Mouse (Mus musculus) regulatory T cell (primary cell): ENCODE results near the gene Daam1.

ENCODE experiments used
- in situ Hi-C: fragments of 300-600 bp; cut with MboI, MseI; formaldehyde crosslinking; loops from one replicate; pipeline ENCODE4 v1.15.1; 2025; ENCODE audit warnings: high pct_unique_total_duplicates

The Daam1 gene

DNA sequence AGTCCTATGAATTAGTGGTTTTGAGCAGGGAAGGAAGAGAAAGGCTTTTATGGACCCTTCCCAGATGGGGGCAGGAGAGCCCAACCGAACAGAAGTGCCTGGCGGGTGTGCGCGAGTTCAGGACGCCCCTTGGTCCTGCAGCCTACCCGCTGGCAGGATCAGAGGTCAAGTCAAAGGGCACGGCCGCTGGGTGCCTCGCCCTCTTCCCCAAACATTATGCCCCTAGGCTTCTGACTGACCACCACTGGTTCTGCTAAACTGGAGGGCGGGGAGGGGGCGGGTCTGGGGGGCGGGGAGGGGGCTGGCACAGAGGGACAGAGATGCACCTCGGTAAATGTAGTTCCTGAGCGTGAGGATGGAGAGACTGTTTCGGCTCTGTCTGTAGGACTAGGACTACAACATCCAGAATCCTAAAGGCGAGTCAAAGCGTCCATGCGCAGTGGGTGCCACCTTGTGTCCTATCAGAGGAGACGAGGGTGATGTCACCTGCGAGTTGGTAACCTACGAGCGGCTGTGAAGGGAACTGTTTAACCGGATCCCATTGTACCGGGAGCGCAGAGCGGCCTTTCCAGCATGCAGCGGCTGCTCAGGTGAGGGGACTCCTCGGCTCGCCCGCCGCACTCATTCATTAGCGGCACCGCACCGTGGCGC, at the start of gene Daam1:
Daam1 (plus strand) TSS at position 472 of the 651 bp plus-strand sequence.
- in situ Hi-C loops: no loop called here

DNA sequence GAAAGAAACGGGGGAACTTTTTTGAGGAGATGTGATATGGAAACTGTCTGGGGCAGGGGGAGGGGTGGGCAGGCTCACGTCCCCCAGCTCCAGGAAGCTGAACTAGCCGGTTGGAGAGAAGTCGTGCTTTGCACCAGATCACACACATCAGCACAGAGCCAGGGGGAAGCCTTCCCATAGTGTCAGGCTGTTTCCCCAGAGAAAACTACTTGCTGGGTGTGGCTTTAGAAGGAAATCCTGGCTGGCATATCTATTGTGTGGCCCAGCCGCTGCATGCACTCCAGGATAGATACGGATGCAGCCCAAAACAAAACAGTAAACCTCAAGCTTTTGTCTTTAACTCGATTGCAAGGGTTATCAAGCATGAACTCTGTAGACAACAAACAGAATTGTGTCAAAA, 49.7 kb upstream of the Daam1 start:
- in situ Hi-C loops: loop anchor here (25.0 kb wide), 1 partner anchor 456 kb away; no protein-coding TSS in a partner anchor

DNA sequence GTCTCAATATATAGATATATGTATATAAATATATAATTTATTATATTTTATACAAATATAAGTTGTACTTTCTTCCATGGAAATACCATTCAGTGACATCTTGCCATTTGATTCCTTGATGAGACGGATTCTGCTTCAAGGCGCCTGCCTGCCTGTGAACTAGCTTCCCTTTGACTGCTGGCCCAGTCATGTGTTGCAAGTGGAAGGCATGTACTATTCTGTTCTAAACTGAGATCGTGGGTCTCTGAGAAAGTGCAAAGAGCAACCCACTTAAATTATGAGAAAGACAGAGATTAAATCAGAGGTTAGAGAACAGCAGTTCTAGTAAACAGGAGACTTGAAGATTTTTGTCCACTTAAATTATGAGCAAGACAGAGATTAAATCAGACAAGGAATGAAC, 46.9 kb upstream of the Daam1 start:
- in situ Hi-C loops: loop anchor here (25.0 kb wide), 1 partner anchor 453 kb away; no protein-coding TSS in a partner anchor

DNA sequence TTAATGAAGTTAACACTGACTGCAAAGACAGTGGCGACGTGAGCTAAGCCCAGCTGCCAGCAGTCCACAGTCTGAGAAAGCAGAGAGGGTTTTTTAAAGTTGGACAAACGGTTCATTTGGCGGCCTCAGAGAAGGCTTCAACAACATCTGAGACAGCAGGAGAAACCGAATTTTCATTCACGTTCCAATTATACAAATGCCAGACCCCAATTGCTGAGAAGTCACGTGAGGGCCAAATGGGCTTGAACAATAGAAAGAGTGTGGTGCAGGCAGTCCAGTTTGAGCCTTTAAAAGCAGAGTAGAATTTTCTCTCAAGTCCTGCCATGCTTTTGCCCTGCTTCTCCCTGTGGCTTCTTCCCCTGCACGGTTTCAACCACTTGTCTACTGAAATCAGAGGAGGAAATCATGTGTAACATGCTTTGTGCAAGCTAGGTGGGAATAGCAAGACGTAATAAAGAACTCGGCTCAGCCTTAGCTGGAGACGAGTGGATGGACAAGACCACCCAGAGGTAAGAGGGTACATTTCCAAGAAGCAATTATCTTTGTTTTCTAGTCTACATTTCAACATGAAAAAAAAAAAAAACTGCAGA, 46.1 kb upstream of the Daam1 start:
- in situ Hi-C loops: loop anchor here (25.0 kb wide), 1 partner anchor 453 kb away; no protein-coding TSS in a partner anchor

DNA sequence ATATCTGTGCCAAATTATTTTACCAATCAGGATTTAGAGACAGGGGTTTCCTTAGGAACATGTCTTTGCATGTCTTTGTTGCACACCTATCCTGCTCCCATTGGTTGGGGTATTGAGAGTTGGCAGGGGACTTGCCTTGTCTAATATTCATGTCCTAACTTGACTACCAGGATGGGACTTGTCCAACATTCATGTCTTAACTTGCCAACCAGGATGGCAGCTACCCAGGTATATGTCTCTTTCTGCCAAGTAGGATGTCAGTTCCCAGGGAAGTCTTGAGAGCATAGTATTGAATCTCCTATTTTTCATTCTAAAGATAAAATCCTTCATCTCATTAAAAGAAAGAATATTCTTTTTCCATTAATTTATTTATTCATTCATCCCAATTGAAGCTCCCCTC, 44.4 kb upstream of the Daam1 start:
- in situ Hi-C loops: loop anchor here (25.0 kb wide), 1 partner anchor 451 kb away; no protein-coding TSS in a partner anchor

DNA sequence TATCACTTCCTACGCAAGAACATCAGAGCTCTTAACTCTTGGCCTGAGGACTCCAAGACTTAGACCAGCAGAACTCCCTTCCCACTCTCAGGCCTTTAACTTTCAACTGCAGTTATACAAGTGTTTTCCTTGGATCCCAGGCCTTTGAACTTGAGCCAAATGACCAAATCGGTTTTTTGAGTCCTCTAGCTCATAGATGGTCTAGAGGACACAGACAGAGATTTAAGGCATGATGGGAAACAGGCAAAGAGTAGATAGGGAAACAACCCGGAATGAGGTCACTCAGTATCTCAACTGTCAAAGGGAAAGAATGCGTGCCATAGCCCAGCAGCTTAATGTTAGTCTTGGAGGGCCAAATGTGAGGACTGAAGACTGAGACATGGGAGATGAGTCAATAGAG, 42.1 kb upstream of the Daam1 start:
- in situ Hi-C loops: loop anchor here (25.0 kb wide), 1 partner anchor 449 kb away; no protein-coding TSS in a partner anchor

DNA sequence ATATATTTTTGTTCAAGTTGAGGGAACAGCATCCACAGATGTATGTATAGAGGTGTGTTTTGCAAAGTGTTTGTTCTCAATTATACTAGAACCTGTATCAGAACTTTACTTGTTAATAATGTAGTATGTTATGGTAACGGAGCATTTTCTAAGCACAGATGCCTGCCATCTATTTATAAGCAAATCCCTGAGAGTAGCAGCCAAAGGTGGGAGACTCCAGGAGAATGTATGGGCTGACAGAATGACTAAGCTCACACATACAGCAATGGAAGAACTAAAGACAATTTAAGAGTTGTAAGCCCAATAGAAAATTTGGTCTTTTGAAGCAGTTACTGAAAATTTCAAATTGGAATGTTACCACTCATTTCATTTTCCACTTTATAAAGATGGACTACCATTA, 40.3 kb upstream of the Daam1 start:
- in situ Hi-C loops: loop anchor here (25.0 kb wide), 1 partner anchor 447 kb away; no protein-coding TSS in a partner anchor

DNA sequence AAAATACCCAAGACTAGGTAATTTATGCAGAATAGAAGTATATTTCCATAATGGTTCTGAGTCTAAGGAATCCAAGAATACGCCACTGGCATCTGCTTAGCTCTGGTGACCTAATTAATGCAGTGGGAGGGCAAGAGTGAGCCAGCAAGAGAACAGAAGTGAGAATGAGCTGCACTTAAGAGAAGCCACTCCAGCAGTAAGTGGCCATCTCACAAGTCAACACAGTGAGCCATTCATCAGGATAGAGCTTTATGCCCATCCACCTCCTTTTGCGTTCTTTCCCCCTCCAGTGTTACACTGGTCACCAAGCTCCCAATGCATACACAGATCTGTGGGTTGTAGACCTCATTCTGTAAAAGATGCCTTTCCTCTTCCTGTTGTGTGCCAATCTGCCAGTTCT, 37.8 kb upstream of the Daam1 start:
- in situ Hi-C loops: loop anchor here (25.0 kb wide), 1 partner anchor 444 kb away; no protein-coding TSS in a partner anchor

DNA sequence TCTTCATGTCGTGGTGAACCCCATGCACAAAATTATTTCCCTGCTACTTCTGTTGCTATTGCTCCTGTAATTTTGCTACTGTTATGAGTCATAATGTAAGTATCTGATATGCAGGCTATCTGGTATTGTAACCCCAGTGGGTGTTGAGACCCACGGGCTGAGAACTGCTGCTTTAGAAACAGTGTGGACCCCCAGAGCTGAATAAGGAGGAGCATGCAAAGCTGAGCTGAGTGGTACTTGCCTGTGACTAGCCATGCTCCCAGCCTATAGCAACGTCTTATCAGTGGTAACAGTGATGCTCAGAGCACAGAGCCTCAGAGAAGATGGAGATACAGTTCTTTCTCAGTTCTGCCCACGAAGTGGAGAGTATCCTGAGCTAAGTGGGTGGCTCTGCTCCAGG, 35.3 kb upstream of the Daam1 start:
- in situ Hi-C loops: loop anchor here (25.0 kb wide), 1 partner anchor 442 kb away; no protein-coding TSS in a partner anchor

DNA sequence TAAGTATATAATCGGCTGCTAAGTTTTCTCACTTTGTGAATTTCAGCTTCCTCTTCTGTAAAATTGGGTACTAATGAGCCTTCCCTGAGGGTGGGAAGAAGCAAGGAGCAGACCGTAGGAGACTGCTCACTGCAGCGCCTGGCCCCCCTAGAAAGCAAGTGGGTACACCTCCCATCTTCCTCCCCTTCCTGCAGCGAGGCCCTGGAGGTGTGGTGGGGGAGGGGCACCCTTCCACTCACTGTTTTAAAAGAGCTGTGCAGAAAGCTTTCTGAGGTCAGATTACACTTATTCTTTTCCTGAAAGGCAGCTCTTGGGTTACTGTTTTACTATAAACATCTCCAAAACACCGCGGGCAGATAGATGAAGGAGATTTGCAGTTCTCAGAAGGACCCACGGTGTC, 34.4 kb upstream of the Daam1 start:
- in situ Hi-C loops: loop anchor here (25.0 kb wide), 1 partner anchor 441 kb away; no protein-coding TSS in a partner anchor

DNA sequence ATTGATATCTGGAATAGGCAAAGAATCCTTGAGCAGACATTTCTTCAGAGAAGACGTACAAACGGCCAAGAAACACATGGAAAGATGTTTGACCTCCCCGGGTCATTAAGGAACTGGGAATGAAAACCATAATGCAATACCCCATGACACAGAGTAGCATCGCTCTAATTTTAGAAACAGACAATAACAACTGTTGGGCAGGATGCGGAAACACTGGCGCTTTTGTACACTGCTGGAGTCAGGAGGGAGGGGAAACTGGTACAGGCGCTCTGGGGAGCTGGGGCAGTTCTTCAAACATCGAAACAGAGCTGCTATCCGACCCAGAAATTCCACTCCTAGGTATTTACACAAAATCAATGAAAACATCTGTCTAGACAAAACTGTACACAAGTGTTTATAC, 23.6 kb upstream of the Daam1 start:
- in situ Hi-C loops: no loop called here

DNA sequence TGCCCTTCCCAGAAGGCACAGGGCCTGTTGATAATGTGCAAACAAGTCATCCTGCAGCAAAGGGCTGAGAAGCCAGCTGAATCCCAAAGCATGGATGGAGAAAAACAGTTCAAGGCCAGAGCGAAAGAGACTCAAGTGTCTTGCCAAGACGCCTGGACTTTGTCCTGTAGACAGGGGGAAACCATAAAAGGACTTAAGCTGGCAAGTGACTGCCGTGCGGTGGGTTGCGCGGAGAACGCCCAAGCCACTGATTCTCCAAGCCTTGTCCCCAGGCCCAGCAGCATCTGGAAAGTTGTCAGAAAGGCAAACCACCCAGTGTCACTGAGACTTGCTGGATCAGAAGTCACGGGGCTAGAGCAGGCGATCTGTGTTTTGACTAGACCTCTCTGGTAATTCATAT, 22.2 kb upstream of the Daam1 start:
- in situ Hi-C loops: no loop called here

DNA sequence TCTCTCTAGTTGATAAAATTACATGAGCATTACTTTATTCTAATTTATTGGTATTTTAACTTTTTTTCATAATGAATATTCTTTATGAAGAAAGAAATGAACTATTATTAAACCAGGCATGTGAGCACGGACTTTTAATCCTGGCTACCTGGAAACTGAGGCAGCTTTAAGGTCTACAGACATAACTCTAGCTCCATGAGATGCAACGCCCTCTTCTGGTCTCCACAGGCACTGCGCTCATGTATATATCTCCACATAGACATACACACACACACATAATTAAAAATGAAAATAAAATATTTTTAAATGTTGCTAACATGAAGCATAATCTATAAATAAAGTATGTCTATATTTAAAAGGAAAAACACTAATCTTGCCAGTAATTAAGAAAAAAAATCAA, 21.3 kb upstream of the Daam1 start:
- in situ Hi-C loops: no loop called here

DNA sequence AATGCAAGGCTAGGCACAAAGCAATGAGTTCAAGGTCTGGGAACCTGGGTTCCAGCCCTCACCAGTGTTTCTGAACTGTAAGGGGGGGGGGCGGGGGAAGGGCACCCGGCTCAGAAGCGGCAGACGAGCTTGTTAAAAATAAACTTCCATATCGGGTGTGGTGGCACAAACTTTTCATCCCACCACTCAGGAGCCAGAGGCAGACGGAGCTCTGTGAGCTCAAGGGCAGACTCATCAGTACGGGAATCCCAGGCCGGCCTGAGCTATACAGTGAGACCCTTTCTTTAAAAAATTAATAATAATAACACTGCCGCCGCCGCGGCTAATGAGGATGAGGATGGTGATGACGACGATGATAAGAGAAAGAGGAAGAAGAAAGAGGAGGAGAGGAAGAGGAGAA, 18.3 kb upstream of the Daam1 start:
- in situ Hi-C loops: no loop called here

DNA sequence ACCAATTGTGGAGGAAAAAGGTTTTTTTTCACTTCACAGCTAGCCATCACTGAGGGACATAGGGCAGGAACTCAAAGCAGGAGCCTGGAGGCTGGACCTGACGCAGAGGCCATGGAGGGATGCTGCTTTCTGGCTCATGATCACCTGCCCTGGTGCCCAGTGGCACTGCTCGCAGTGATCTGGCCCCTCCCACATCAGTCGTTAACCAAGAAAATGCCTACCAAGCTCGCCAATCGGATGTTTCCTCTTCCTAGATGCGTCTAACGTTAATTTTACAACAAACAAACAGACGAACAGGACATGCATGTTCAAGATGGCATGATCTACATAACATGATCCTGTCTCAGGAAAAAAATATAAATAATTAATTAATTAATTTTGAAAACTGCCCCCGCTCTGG, 17.6 kb upstream of the Daam1 start:
- in situ Hi-C loops: no loop called here

DNA sequence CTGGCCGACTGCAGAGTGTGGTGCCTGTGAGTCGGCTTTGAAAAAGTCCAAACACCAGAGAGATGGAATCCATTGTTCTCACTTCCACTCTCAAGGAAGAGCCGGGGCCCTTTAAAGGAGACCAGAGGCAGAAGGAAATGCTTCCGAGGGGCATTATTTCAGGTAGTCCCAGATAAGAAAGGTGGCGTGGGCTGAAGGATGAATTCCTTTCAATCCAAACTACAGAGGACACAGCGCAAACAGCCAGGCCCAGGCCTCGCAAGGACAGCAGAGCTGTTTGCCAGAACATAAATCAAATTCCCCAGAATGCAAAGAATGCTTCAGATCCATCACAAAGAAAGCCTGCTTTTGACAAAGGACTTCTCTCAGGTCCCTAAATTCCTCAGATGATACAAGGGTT, 17.1 kb upstream of the Daam1 start:
- in situ Hi-C loops: no loop called here

DNA sequence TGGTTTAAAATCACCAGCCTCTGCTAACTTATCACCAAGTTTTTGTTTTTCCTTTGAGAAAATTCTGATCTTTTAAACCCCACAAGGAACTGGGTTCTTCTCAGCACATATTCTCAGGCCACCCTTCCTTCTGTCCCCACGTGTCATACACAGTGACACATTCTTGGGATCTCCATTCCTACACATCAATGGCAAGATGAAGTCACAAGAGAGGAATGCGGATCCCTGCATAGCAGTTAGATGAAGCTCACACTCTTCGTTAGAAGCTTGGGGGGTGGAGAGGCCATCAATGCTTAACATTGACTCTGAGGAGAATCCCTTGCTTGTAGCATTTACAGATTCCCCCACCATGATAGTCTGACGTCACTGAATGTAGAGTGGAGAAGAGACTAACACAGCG, 10.8 kb upstream of the Daam1 start:
- in situ Hi-C loops: loop anchor here (10.0 kb wide), 1 partner anchor 665 kb away; no protein-coding TSS in a partner anchor

DNA sequence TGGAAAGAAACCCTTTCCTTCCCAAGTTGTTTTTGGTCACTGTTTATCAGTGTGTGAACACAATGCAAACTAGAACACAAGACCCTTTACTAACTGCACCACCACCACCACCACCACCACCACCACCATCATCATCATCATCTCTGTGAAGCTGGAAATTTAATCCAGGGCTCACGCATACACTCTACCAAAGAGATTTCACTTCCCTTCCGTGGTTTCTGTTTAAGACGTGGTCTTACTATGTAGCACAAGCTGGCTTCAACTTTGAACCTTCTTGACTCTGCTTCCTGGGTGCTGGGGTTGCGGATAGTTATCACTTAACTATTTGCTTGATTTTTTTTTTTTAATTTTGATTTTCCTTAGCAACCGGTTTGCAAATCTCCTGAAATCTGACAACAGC, 9.6 kb upstream of the Daam1 start:
- in situ Hi-C loops: loop anchor here (10.0 kb wide), 1 partner anchor 666 kb away; no protein-coding TSS in a partner anchor

DNA sequence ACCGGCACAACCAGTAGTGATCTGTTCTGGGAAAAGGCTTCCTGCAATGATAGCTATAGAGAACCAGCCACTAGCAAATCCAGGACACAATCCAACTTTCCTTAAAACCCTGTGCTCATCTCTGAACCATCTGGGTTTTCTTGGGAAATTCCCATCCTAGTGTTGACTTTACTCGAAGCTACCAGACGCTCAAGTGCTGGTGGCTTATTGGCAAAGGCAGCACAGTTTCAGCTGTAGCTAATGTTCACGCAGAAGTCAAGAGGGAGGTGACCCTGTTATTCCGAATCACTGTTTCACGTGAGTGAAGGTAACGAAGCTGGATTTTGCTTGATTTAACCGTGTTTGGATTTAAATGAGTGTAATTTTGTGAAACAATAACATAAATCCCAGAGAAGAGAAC, 9.1 kb upstream of the Daam1 start:
- in situ Hi-C loops: loop anchor here (10.0 kb wide), 1 partner anchor 667 kb away; no protein-coding TSS in a partner anchor

DNA sequence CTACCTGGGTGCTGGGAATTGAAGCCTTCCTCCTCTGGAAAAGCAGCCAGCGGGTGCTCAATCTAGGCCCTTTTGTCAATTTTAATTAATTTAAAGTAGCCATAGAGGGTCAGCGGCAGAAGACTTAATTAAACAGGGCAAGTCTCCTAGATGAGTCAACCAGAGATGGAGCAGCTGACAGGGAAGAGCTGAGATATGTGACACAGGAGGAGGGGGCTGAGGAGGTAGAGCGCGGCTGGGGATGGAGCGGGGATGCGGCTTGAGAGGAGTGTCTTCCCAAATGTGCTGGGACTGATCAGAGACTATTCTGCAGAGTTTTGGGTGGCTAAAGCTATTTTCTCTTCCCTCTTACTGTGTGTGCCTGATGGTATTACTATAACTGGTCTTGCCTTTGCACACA, 6.0 kb upstream of the Daam1 start:
- in situ Hi-C loops: loop anchor here (5.0 to 10.0 kb wide), 2 partner anchors 247 to 670 kb away; partner anchors contain the start of gene Gpr135

DNA sequence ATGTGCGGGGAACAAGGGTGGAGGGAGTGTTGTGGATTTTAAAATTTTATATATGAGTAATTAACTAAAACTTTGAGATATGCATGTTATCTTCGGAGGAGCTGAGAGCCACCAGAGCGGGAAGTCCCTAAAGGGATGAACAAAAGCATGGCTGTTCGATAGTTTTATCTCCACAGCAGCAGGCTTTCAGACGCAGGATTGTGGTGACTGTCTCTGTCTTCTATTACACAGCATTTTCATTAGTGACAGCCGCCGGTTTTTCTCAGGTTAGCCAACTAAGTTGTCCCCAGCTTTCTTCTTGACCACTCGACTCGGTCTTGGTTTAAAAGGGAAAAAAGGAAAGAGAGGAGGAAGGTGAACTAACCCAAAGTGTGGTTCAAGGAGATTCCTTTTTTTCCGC, 739 bp upstream of the Daam1 start:
- in situ Hi-C loops: no loop called here

DNA sequence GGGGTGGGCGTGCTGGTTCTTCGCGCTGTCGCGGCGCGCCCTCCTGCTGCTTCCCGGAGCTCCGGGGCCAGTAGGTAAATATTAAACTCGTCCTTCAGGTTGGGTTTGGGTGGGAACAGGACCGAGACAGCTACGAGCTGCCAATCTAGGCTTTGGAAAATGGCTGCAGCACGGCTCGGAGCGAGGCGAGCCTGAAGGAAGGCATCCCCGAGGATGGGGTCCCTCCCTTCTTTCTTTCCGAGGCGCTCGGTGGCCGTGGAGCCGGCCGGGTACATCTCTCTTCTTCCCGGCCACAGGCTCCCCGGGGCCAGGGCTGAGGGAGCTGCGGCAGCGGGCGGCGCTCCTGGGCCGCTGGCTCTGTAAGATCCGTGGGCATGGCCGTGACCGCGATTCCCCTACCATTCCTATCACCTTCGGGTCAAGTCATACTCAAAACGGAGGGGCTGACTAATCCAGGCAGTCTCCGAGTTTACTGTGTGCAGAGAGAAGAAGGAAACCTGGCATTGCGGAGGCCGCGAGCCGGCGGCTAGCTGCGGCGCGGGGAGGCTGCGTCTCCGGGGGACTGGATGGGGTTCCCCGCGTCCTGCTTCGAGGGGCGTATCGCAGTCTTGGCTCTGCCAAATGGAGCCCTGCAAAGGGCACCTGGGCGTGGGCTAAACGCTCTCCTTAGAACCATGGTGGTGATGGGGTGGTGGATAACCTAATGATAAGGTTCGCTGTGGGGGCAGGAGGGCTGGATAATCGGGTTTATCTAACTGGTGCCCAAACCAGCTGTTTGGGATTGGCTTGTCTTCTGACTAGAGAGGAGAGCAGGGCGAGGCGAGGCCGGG, 595 bp downstream of the Daam1 start:
- in situ Hi-C loops: no loop called here
